Mouse (Mus musculus): ENCODE data around the gene Gm14226. TPM values are rescaled to one million over a fixed set of nuclear protein-coding genes. Genes with fewer than 3 reads are reported as not detected.
"Not testable (repeated sequence)": the region's sequence is repeated elsewhere in the genome, so short reads cannot be mapped to it uniquely, and the experiment has no call there.

Gene Gm14226
- polyA plus RNA-seq, 1 experiment from 2014 or later: 0.95 TPM

DNA sequence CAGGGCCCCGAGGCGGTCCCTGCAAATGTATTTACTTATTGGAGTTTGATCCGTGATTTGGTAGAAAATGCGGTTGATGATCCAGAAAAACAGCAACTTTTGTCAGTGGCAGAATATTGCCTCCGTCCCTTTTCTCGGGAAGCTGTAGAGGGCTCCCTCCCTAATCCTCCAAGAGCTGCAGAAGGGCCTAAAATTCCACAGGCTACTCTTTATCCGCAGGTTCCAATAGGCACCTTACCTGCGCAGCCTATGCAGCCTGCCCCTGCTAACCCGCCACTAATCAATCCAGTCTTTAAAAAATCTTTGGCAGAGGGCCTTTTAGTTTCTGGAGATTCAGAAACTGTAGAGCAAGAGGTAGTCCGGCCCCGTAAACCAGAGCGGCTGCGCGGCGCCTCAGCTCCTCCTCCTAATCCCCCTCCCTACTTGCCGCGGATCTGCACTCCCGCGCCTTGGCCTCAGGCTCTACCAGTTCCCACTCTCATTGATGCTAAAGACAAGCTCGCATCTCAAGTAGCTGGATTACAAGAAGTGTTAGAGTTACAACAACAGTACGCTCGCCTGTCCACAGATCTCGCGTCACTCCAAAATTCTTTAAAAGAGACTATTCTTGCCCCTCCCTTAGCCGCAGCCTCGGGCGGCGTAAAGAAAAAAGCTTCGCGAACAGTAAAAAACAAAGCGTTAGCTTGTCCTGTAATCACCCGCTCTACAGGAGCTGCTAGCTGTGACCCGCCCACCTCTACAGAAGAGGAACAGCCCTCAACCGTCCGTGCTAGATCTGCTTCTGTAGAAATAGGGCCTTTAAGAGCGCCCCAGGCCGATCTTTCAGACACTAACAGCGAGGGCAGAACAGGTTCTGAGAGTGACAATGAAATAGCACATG lies 936 bp downstream of the Gm14226 start:
- WGBS: under 1% methylated on average over 38 of the region's 38 CpGs
- H3K36me3 ChIP-seq: no peaks in the 10 kb centered on the region
- H3K9ac ChIP-seq: peak overlapping the region; percentile 65
- peak; percentile 83 for ATAC-seq (ENCODE audit: insufficient number of reproducible peaks, low FRiP score)
- H3K9me3 ChIP-seq (replicated peaks): no peaks in the 10 kb centered on the region
- peak overlapping the region; percentile 54 for H3K4me3 ChIP-seq
- peak overlapping the region; percentile 39 for H3K27ac ChIP-seq (ENCODE audit: poor library complexity, severe bottlenecking)
- no peaks in the 10 kb centered on the region for H3K4me1 ChIP-seq (replicated peaks)
- H3K27me3 ChIP-seq (replicated peaks): peaks cover 16% of the 10 kb centered on the region
- H3K4me2 ChIP-seq: peak overlapping the region; percentile 96

DNA sequence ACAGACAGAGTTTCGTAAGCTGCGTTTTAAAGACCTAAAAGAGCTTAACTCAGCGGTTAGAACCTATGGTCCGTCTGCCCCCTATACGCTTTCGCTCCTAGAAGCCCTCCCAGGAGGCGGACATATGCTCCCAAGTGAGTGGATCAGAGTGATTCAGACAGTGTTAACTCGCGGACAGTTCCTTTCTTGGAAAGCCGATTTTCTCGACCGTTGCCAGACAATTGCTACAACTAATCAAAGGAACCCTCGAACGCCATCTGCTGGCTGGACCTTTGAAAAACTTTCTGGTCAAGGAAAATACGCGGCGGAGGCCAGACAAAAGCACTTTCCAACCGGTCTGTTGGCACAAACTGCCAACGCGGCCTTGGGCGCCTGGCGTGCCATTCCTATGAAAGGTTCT lies 1.6 kb downstream of the Gm14226 start:
- peaks cover 16% of the 10 kb centered on the region for H3K27me3 ChIP-seq (replicated peaks)
- H3K4me1 ChIP-seq (replicated peaks): no peaks in the 10 kb centered on the region
- peak; percentile 75 for ATAC-seq (ENCODE audit: insufficient number of reproducible peaks, low FRiP score)
- H3K9ac ChIP-seq: peak overlapping the region; percentile 65
- no peaks in the 10 kb centered on the region for H3K36me3 ChIP-seq
- H3K9me3 ChIP-seq (replicated peaks): no peaks in the 10 kb centered on the region
- under 1% methylated on average over 22 of the region's 22 CpGs for WGBS
- H3K4me2 ChIP-seq: peak overlapping the region; percentile 96
- H3K27ac ChIP-seq (ENCODE audit: poor library complexity, severe bottlenecking): peak overlapping the region; percentile 39
- H3K4me3 ChIP-seq: peak overlapping the region; percentile 54

DNA sequence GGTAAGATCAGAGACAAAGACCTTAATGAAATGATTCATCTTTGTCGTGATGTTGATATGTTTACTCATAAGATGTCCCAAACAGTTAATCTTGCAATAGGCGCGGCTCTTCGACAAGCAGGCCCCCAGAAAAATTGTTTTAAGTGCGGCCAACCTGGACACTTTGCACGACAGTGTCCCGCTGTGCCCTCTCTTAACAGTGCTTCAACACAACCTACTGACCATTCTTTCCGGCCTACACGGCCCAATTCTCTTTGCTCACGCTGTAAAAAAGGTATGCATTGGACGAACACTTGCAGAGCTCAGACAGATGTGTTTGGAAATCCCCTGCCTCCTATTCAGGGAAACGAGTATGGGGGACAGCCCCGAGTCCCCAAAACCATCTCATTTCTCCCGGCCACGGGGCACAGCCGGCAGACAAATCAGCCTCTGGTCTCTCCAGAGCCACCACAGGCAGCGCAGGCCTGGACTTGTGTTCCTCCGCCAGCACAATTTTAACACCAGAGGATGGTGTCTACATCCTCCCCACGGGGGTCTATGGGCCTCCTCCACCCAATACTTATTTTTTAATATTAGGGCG lies 2.3 kb downstream of the Gm14226 start:
- H3K9ac ChIP-seq; H3K4me3 ChIP-seq; ATAC-seq (ENCODE audit: insufficient number of reproducible peaks, low FRiP score); H3K9me3 ChIP-seq (replicated peaks); H3K36me3 ChIP-seq; H3K27ac ChIP-seq (ENCODE audit: poor library complexity, severe bottlenecking); H3K4me1 ChIP-seq (replicated peaks): not testable (repeated sequence)
- Histone ChIP-seq H3K27me3 (replicated peaks) (peaks cover 16% of the 10 kb centered on the region), H3K4me2 (peak overlapping the region; percentile 96)
- WGBS: 35% methylated on average over 20 of the region's 20 CpGs

DNA sequence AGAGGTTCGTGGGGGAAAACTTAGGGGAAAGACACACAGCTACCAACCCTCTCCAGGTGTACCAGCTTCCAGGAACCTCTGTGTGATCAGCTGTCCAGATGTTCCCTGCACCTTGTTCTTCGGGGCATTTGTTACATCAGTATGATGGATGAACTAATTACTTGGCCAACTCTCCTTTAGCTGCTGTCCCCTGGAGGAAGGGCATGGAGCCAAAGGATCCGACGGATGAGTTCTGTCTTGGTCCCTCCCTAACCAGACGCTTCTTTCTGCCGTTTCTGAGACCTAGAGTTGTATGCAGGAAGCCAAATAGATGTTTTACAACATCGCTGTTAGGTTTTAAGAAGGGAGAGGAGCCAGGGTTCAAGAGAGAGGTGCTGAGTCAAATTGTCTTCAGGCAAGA lies 12.8 kb downstream of the Gm14226 start:
- H3K9me3 ChIP-seq (replicated peaks): 0 out of 2 replicates have a peak, but pooled peaks cover 3% of the 10 kb centered on the region
- no peak overlapping the region for H3K4me3 ChIP-seq
- 63% methylated on average over 7 of the region's 7 CpGs for WGBS
- no peaks in the 10 kb centered on the region for H3K27me3 ChIP-seq (replicated peaks)
- no peaks in the 10 kb centered on the region for H3K36me3 ChIP-seq
- 0 out of 2 replicates have a peak, but pooled peaks cover 4% of the 10 kb centered on the region for H3K4me1 ChIP-seq (replicated peaks)
- H3K9ac ChIP-seq: no peak overlapping the region
- no peak overlapping the region for H3K4me2 ChIP-seq
- no peak overlapping the region for H3K27ac ChIP-seq (ENCODE audit: poor library complexity, severe bottlenecking)
- ATAC-seq (ENCODE audit: insufficient number of reproducible peaks, low FRiP score): no peak

DNA sequence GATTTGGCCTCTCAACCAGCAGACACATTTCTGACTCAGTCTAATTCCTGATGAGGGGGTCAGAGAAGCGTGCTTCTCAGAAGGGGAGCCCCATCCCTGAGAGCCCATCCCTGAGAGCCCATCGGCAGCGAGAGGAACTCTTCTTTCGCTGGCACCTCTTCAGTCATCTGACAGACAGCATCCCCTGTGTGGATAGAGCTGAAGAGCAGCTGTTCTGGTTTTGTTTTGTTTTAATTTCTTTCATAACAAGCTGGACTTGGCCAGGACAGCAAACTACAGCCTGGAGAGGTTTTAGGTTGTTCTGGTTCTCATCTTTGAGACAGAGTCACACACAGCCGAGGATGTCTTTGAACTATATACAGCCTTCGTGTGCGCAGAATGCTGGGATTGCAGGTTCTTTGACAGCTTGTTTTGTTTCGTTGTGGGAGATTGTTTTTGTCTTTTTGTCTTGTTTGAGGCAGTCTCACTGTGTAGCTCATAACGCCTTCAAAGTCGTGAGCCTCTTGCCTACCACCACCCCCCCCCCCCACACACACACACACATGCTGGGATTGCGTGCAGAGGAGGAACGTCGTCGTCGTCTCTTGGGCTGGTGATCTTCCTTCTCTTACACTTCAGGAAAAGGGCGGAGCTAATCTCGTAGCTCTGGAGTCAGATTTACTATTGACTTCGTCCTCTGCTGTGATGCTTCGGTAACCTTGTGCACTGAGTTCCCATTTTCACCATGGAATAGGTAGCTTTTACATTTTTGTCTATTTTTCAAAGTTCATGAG lies 15.1 kb downstream of the Gm14226 start:
- 0 out of 2 replicates have a peak, but pooled peaks cover 3% of the 10 kb centered on the region for H3K9me3 ChIP-seq (replicated peaks)
- no peak overlapping the region for H3K4me2 ChIP-seq
- H3K36me3 ChIP-seq: no peaks in the 10 kb centered on the region
- WGBS: 34% methylated on average over 19 of the region's 19 CpGs
- ATAC-seq (ENCODE audit: insufficient number of reproducible peaks, low FRiP score): no peak
- peaks cover 8% of the 10 kb centered on the region; the same call in 1 of the 2 replicates for H3K4me1 ChIP-seq (replicated peaks)
- H3K9ac ChIP-seq: no peak overlapping the region
- no peak overlapping the region for H3K27ac ChIP-seq (ENCODE audit: poor library complexity, severe bottlenecking)
- no peak overlapping the region for H3K4me3 ChIP-seq
- H3K27me3 ChIP-seq (replicated peaks): no peaks in the 10 kb centered on the region

DNA sequence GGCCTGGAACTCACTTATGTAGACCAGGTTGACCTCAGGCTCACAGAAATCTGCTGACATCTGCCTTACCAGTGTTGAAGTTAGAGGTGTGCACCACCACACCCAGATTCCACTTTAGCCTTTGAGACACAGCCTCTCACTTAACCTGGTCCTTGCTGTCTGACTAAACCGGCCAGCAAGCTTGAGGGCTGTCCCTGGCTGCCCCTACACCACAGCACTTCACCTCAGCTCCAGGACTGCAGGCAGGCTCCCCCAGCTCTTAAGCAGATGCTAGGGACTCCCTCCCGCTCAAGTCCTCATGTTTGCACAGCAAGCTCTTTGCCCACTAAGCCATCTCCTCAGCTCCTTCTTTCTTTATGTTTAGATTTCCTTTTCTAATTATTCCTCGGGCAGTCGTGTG lies 21.9 kb downstream of the Gm14226 start:
- no peak overlapping the region for H3K9ac ChIP-seq
- no peak for ATAC-seq (ENCODE audit: insufficient number of reproducible peaks, low FRiP score)
- no peak overlapping the region for H3K4me3 ChIP-seq
- no peaks in the 10 kb centered on the region for H3K36me3 ChIP-seq
- no peaks in the 10 kb centered on the region for H3K9me3 ChIP-seq (replicated peaks)
- H3K4me1 ChIP-seq (replicated peaks): peaks cover 5% of the 10 kb centered on the region; the same call in 1 of the 2 replicates
- 68% methylated on average over 4 of the region's 4 CpGs for WGBS
- no peak overlapping the region for H3K27ac ChIP-seq (ENCODE audit: poor library complexity, severe bottlenecking)
- H3K4me2 ChIP-seq: no peak overlapping the region
- H3K27me3 ChIP-seq (replicated peaks): no peaks in the 10 kb centered on the region

DNA sequence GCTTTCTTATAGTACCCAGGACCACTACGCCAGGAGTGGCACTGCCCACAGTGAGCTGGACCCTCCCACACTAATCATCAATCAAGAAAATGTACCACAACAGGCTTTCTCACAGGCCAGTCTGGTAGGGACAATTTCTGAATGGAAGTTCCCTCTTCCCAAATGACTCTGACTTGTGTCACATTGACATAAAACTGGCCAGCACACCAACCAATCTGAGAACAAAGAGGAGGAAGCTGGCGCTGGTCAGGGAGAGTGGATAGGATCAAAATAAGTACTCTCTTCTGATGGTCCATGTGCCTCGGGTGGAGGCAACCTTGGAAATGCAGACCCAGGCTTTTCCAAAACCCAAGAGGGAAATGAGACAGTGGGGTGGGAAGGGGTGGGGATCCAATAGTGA lies 26.5 kb downstream of the Gm14226 start:
- H3K27ac ChIP-seq (ENCODE audit: poor library complexity, severe bottlenecking): no peak overlapping the region
- H3K36me3 ChIP-seq: no peaks in the 10 kb centered on the region
- H3K4me3 ChIP-seq: no peak overlapping the region
- ATAC-seq (ENCODE audit: insufficient number of reproducible peaks, low FRiP score): no peak
- H3K4me1 ChIP-seq (replicated peaks): no peaks in the 10 kb centered on the region
- H3K27me3 ChIP-seq (replicated peaks): no peaks in the 10 kb centered on the region
- no peak overlapping the region for H3K9ac ChIP-seq
- H3K9me3 ChIP-seq (replicated peaks): no peaks in the 10 kb centered on the region
- H3K4me2 ChIP-seq: no peak overlapping the region
- 57% methylated on average over 3 of the region's 3 CpGs for WGBS

DNA sequence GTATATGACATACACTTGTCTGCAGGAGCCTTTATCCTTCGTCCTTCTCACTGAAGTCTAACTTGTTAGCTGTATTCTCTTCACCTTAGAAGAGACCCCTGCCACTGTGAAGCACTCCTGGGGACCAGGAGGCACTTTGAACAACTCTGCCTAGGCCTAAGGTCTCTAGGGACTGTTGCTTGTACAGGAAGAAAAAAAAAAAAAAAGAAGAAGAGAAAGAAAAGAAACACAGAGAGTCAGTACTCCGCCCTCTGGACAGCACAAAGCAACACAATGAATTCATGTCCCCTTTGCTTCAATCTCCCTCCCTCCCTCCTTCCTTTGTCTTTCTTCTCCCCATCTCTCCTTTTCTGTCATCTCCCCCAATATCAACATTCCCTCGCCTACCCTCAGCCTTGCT lies 27.0 kb downstream of the Gm14226 start:
- Histone ChIP-seq H3K27me3 (replicated peaks) (no peaks in the 10 kb centered on the region), H3K27ac (ENCODE audit: poor library complexity, severe bottlenecking) (no peak overlapping the region), H3K9me3 (replicated peaks) (no peaks in the 10 kb centered on the region), H3K4me3 (no peak overlapping the region), H3K4me1 (replicated peaks) (peaks cover 2% of the 10 kb centered on the region), H3K9ac (no peak overlapping the region), H3K4me2 (no peak overlapping the region), H3K36me3 (no peaks in the 10 kb centered on the region)
- ATAC-seq (ENCODE audit: insufficient number of reproducible peaks, low FRiP score): no peak
- 57% methylated on average over 3 of the region's 3 CpGs for WGBS

DNA sequence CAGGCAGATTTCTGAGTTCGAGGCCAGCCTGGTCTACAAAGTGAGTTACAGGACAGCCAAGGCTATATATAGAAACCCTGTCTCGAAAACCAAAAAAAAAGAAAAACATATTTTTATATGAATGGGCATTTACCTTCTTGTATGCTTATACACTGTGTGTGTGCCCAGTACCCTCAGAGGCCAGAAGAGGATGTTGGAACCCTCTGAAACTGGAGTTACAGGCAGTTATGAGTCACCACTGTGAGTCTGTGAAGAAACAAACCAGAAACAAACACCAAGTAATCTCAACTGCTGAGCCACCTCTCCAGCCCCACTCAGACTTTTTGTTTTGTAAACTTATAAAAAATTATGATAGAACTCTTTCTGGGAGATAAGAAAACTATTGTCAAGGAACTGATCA lies 28.7 kb downstream of the Gm14226 start:
- ATAC-seq (ENCODE audit: insufficient number of reproducible peaks, low FRiP score): no peak
- Histone ChIP-seq H3K4me1 (replicated peaks) (peaks cover 10% of the 10 kb centered on the region), H3K9me3 (replicated peaks) (no peaks in the 10 kb centered on the region), H3K27ac (ENCODE audit: poor library complexity, severe bottlenecking) (no peak overlapping the region), H3K4me3 (no peak overlapping the region), H3K4me2 (no peak overlapping the region), H3K9ac (no peak overlapping the region), H3K36me3 (no peaks in the 10 kb centered on the region), H3K27me3 (replicated peaks) (no peaks in the 10 kb centered on the region)
- WGBS: 81% methylated on average over 2 of the region's 2 CpGs

DNA sequence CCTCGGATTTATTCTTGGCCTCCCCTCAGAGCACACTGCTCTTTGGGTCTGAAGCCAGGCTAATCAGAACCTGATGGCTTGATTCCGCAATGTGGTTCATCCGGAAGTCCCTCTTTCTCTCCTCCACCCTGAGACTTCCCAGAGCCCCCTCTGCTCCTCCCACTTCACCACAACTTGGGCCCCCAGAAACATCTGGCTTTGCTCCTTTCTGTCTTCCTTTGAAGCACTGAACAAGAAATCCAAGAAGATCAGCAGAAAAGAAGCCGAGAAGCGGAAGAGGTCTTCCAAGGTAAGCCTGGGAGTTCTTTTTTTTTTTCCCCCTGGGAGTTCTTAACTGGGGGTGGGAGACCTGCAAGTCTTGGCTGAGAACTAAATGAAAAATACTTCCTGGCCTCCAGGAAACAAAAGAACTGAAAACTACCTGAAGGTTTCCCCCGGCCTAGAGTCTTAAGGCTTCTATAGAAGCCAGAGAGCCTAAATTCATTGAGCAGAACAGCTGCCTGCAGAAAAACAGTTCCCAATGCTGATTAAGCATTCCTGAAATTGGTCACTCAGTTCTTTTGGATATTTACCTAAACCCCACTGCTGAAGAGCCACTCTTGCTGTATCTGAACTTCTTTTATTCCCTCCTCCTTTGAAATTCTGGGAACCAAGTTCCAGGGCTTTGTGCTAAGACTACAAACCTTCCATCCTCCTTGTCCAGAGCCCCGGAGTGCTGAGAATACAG lies 29.5 kb downstream of the Gm14226 start:
- WGBS: 51% methylated on average over 7 of the region's 7 CpGs
- Histone ChIP-seq H3K36me3 (no peaks in the 10 kb centered on the region), H3K9me3 (replicated peaks) (no peaks in the 10 kb centered on the region), H3K27ac (ENCODE audit: poor library complexity, severe bottlenecking) (no peak overlapping the region), H3K4me2 (no peak overlapping the region), H3K9ac (no peak overlapping the region), H3K4me1 (replicated peaks) (peaks cover 14% of the 10 kb centered on the region), H3K4me3 (no peak overlapping the region), H3K27me3 (replicated peaks) (no peaks in the 10 kb centered on the region)
- no peak for ATAC-seq (ENCODE audit: insufficient number of reproducible peaks, low FRiP score)
